Mouse (Mus musculus): ENCODE measurements around the gene Sfswap.

DNA sequence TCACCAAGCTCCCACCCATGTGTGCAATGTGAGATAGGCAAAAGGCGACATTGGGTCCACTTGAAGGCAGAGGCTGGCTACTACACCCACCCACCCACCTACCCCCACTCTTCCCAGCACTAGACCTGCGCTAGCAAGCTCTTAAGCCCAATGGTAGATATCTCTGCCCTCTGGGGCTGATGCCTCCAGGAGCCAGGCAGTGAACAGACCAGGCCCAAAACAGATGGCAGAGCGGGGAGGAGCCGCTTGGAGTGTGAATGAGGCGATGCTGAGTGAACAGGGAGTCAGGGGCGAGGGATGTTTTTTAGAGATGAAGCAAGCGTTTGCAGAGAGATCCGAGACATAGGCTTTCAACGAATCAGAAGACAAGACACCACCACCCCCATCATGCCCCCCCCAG is 79.6 kb downstream of the Sfswap start:
- TF ChIP-seq CTCF (IDR thresholded peaks at IDR 0.05; ENCODE audit: insufficient read depth, low read depth, low read length) (no peak), POLR2A (IDR thresholded peaks at IDR 0.05; ENCODE audit: insufficient read depth, low read depth, low read length) (no peak)
